Mouse (Mus musculus) forebrain, postnatal 0 days (tissue): ENCODE measurements around the gene Klhl26. TPM values are rescaled to one million over a fixed set of nuclear protein-coding genes. Genes with fewer than 3 reads are reported as not detected.

ENCODE experiments used
- ATAC-seq: fragments of 200-750 bp; cut with Nextera tagmentation; 2 replicates; pipeline ENCODE4 v1.8.0; 2017; ENCODE audit warnings: mild to moderate bottlenecking, moderate library complexity
- DNase-seq: peaks from one replicate; pipeline ENCODE4 v3.0.0-alpha.2; 2015
- H3K27ac ChIP-seq: fragments of 300-500 bp; sonication (generic); 2 replicates; pipeline ENCODE4 v1.5.1; 2014; ENCODE audit warnings: low read depth, mild to moderate bottlenecking, antibody characterized with exemption, low read length, moderate library complexity, mixed read lengths
- H3K27me3 ChIP-seq: fragments of 300-500 bp; sonication (generic); 2 replicates; pipeline ENCODE4 v1.6.1; 2014; ENCODE audit warnings: mild to moderate bottlenecking, low read length, mixed read lengths; ENCODE audit not compliant: insufficient read depth
- H3K36me3 ChIP-seq: fragments of 300-500 bp; sonication (generic); 2 replicates; pipeline ENCODE4 v1.6.1; 2014; ENCODE audit warnings: mild to moderate bottlenecking, moderate library complexity; ENCODE audit not compliant: insufficient read depth
- H3K4me1 ChIP-seq: fragments of 300-500 bp; sonication (generic); 2 replicates; pipeline ENCODE4 v1.6.1; 2014; ENCODE audit warnings: antibody characterized with exemption; ENCODE audit not compliant: insufficient read depth
- H3K4me2 ChIP-seq: fragments of 300-500 bp; sonication (generic); 2 replicates; pipeline ENCODE4 v1.6.1; 2014; ENCODE audit warnings: low read depth, mild to moderate bottlenecking, moderate library complexity
- H3K4me3 ChIP-seq: fragments of 300-500 bp; sonication (generic); 2 replicates; pipeline ENCODE4 v1.5.1; 2014; ENCODE audit warnings: low read depth, low read length, mixed read lengths
- H3K9ac ChIP-seq: fragments of 300-500 bp; sonication (generic); 2 replicates; pipeline ENCODE4 v1.6.1; 2014; ENCODE audit warnings: mild to moderate bottlenecking
- H3K9me3 ChIP-seq: fragments of 300-500 bp; sonication (generic); 2 replicates; pipeline ENCODE4 v1.6.1; 2016; ENCODE audit warnings: low read length
- CTCF ChIP-seq: sonication (generic); IDR thresholded peaks from 2 replicates; pipeline ENCODE4 v1.5.1; 2016; ENCODE audit warnings: antibody characterized with exemption, control low read depth, low read depth
- WGBS: fragments of 180-500 bp; shearing (Covaris S2); extraction: QIAGEN DNeasy Blood & Tissue Kit; methylation state at CpG from one replicate; pipeline ENCODE4 v1.1.7; 2014; 5-methylcytosine and 5-hydroxymethylcytosine counted together
- polyA plus RNA-seq: library from polyadenylated mRNA; unstranded; fragments of >200 nt; fragmentation: Nextera tagmentation; extraction: Ambion mirVana; gene quantifications from 2 replicates; pipeline ENCODE4 v1.2.1, GENCODE M21; 2015
- total RNA-seq: library from RNA; depleted of rRNA; stranded (reverse); fragments of >200 nt; gene quantifications from 2 replicates; pipeline ENCODE4 v1.2.3, GENCODE M21; 2014

The Klhl26 gene
- total and polyA plus RNA-seq, 2 experiments from 2014 or later, result 34.8 to 35.3 TPM

- Histone ChIP-seq H3K9ac (no peak overlapping the region), H3K9me3 (no peaks in the 10 kb centered on the region)
Observed at GRCm38 (mm10) chr8:70419879-70420643, 56.7 kb downstream of the Klhl26 start.

GRCm38 (mm10) chr8:70418954-70419353, 57.8 kb downstream of the Klhl26 start:
- 23% methylated on average over 14 of the region's 14 CpGs for WGBS
- peak; percentile 30 for ATAC-seq
- H3K27me3 ChIP-seq, result no peaks in the 10 kb centered on the region
- no peak overlapping the region for H3K27ac ChIP-seq
- H3K4me2 ChIP-seq, result no peak overlapping the region
- no peaks in the 10 kb centered on the region for H3K4me1 ChIP-seq
- TF ChIP-seq CTCF, result no peak
- DNase-seq, result peak; percentile 43
- H3K9me3 ChIP-seq, result no peaks in the 10 kb centered on the region
- H3K4me3 ChIP-seq, result no peak overlapping the region
- H3K36me3 ChIP-seq, result no peaks in the 10 kb centered on the region
- H3K9ac ChIP-seq, result no peak overlapping the region

More at GRCm38 (mm10) chr8:70419879-70420643, 56.7 kb downstream of the Klhl26 start:
- H3K4me3 ChIP-seq, result no peak overlapping the region
- H3K4me1 ChIP-seq, result no peaks in the 10 kb centered on the region
- no peaks in the 10 kb centered on the region for H3K27me3 ChIP-seq
- H3K36me3 ChIP-seq, result no peaks in the 10 kb centered on the region
- WGBS, result 81% methylated on average over 11 of the region's 11 CpGs
- no peak for ATAC-seq
- no peak for DNase-seq
- H3K27ac ChIP-seq, result no peak overlapping the region
- TF ChIP-seq CTCF, result no peak
- H3K4me2 ChIP-seq, result no peak overlapping the region

GRCm38 (mm10) chr8:70417914-70418313, 58.9 kb downstream of the Klhl26 start:
- no peak overlapping the region for H3K9ac ChIP-seq
- ATAC-seq (peak; percentile 32; the same call in 1 of the 2 replicates), DNase-seq (no peak)
- TF ChIP-seq CTCF, result peak; percentile 28; the same call in 1 of the 2 replicates
- no peaks in the 10 kb centered on the region for H3K27me3 ChIP-seq
- H3K36me3 ChIP-seq, result no peaks in the 10 kb centered on the region; the same call in 1 of the 2 replicates
- WGBS, result 34% methylated on average over 10 of the region's 10 CpGs
- no peak overlapping the region for H3K4me3 ChIP-seq
- no peak overlapping the region for H3K4me2 ChIP-seq
- no peaks in the 10 kb centered on the region for H3K4me1 ChIP-seq
- no peak overlapping the region for H3K27ac ChIP-seq
- H3K9me3 ChIP-seq, result no peaks in the 10 kb centered on the region

- Histone ChIP-seq H3K9ac (no peak overlapping the region), H3K4me2 (no peak overlapping the region), H3K27me3 (no peaks in the 10 kb centered on the region), H3K4me1 (no peaks in the 10 kb centered on the region), H3K4me3 (no peak overlapping the region), H3K27ac (no peak overlapping the region), H3K9me3 (no peaks in the 10 kb centered on the region), H3K36me3 (no peaks in the 10 kb centered on the region; the same call in 1 of the 2 replicates)
- WGBS, result 36% methylated on average over 6 of the region's 6 CpGs
- TF ChIP-seq CTCF, result no peak
- ATAC-seq, result no peak
- DNase-seq, result no peak
Observed at GRCm38 (mm10) chr8:70416941-70417340, 59.8 kb downstream of the Klhl26 start.

DNA sequence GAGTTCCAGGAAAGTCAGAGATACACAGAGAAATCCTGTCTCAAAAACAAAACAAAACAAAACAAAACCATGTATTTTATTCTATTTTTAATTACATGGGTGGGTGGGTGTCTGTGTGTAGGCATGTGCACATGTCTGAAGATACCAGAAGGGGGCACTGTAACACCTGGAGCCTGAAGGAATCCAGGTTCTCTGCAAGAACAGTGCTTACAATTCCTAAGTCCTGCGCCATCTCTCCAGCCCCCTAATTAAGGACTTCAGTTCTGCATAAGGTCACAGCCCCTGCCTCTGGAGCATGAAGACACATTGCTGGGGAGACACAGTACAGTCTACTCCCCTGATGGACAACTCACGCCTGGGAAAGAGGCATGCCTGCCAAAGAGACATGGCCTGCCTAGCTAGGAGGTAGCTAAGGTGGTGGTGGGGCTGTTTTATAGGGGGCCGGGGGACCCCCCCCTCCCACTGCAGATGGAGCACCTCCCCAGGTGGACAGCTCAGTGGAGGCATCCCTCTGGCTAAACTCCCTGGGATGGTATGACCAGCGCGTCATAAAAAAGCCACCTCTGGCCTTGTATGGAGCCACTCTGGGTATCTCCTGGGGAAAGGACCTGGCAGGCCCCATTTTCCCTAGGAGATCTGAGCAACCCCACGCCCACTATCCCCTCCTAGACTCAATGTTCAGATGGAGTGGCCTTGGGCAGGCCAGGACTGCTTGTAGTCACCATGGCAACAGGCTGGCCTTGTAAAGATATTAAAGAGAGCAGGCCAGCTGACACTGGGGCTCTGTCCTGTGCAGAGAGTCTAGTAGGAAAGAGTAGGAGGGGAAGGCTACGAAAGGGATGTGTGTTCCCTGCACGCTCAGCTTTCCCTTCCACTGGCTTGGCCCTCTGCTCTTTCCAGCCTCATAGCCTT, 61.0 kb downstream of the Klhl26 start:
- H3K4me3 ChIP-seq, result no peak overlapping the region
- peak overlapping the region; percentile 24; the same call in 1 of the 2 replicates for H3K27ac ChIP-seq
- WGBS, result 57% methylated on average over 8 of the region's 8 CpGs
- H3K9ac ChIP-seq, result no peak overlapping the region
- no peaks in the 10 kb centered on the region for H3K9me3 ChIP-seq
- ATAC-seq, result peak; percentile 81
- no peaks in the 10 kb centered on the region for H3K27me3 ChIP-seq
- H3K36me3 ChIP-seq, result no peaks in the 10 kb centered on the region; the same call in 1 of the 2 replicates
- peak; percentile 67 for TF ChIP-seq CTCF
- no peak overlapping the region for H3K4me2 ChIP-seq
- no peaks in the 10 kb centered on the region for H3K4me1 ChIP-seq
- DNase-seq, result peak; percentile 32

GRCm38 (mm10) chr8:70414310-70414946, 62.3 kb downstream of the Klhl26 start:
- Histone ChIP-seq H3K9ac (no peak overlapping the region), H3K27me3 (no peaks in the 10 kb centered on the region), H3K36me3 (no peaks in the 10 kb centered on the region; the same call in 1 of the 2 replicates), H3K9me3 (no peaks in the 10 kb centered on the region), H3K4me3 (no peak overlapping the region), H3K4me2 (no peak overlapping the region), H3K4me1 (0 out of 2 replicates have a peak, but pooled peaks cover 1% of the 10 kb centered on the region), H3K27ac (no peak overlapping the region)
- no peak for TF ChIP-seq CTCF
- no peak for DNase-seq
- 87% methylated on average over 6 of the region's 6 CpGs for WGBS
- no peak for ATAC-seq
